Comparison of ENCODE assay signal across 14 mouse cellular contexts in the genomic region with DNA sequence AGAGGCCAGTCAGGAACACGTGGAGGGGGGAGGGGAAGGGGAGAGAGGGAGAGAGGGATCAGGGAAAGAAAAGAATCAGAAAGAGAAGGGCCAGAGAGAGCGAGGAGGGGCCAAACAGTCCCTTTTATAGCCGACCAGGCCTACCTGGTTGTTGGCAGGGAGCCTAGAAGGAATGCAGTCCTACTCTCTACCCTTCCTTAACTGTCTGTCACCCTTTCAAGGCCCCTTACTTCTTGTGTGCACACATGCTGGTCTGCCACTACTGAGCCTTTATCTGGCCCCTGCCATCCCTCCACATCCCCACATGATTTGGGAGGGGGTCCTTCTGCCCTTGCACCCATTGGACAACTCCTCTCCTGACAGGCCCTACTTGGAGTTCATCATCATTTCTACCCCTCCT. TPM values are rescaled to one million over a fixed set of nuclear protein-coding genes. Genes with fewer than 3 reads are reported as not detected.
"Had no signal": no experiment of that assay in that cellular context is flagged by ENCODE, and none has a peak within 500 bp of the region (broad histone marks: within the 10 kb centered on the region; RNA-seq: fewer than 3 reads in every experiment).

No protein-coding gene starts in this region.

- DNase-seq: kidney, adult 18-20 months; kidney, postnatal 10 days; layer of hippocampus, postnatal 36 days; liver; lung, adult 2 months; lung, postnatal 36 days; right cerebral cortex, postnatal 4 days; thymus, adult 2 months; thymus, postnatal 25 days had no signal

- ATAC-seq: lung, postnatal 0 days; midbrain, embryonic 13.5 days had no signal

- H3K4me1 ChIP-seq: liver, embryonic 15.5 days had no signal

- H3K4me2 ChIP-seq: limb, embryonic 12.5 days; liver, embryonic 15.5 days; midbrain, embryonic 13.5 days had no signal

- H3K27me3 ChIP-seq: limb, embryonic 12.5 days; liver, embryonic 15.5 days; midbrain, embryonic 13.5 days had no signal

- H3K9ac ChIP-seq: limb, embryonic 12.5 days; liver, embryonic 15.5 days; midbrain, embryonic 13.5 days had no signal

- H3K27ac ChIP-seq: limb, embryonic 12.5 days; liver, embryonic 15.5 days; midbrain, embryonic 13.5 days had no signal

- H3K4me3 ChIP-seq: limb, embryonic 12.5 days; liver, embryonic 15.5 days; midbrain, embryonic 13.5 days had no signal

- H3K9me3 ChIP-seq: limb, embryonic 12.5 days; liver, embryonic 15.5 days; midbrain, embryonic 13.5 days had no signal

- H3K36me3 ChIP-seq: limb, embryonic 12.5 days; liver, embryonic 15.5 days had no signal

RNA-seq across cellular contexts. Expression of gene Smpd3, which starts 49.1 kb away (rescaled TPM):
- total RNA-seq: megakaryocyte progenitor cell, adult 5-6 weeks had no signal
